Mouse (Mus musculus): ENCODE results near the gene Stt3b.

DNA sequence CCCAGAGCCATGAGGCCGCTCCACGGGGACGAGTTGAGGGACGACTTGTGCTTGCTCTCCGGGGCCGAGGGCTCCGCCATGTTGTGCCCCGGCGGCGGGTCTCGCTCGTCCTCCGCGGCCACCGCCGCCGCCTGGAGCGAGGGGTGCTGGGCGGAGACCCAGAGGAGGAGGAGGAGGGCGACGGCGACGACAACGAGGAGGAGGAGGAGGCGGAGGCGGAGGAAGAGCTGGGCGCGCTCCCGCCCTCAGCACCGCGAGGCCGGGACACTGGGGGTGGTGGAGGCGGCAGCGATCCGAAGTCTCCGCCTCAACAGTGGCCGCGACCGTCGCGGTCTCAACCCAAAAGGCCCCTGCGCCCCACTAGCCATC, 260 bp downstream of the Stt3b start:
- no peak for TF ChIP-seq POLR2A (IDR thresholded peaks at IDR 0.05; ENCODE audit: insufficient read depth, low read depth, low read length)
- no peak for TF ChIP-seq CTCF (IDR thresholded peaks at IDR 0.05)

Measured in heart, adult 2 months (tissue).